Mouse (Mus musculus) E14TG2a.4 (cell line): Measurements from ENCODE around the gene Aig1.

Experiments used
- CTCF ChIP-seq: conservative IDR thresholded peaks from 2 replicates; pipeline ENCODE4 v1.5.1; 2014; ENCODE audit warnings: low read length
- NANOG ChIP-seq: IDR thresholded peaks from 2 replicates; pipeline ENCODE4 v1.6.1; 2014; ENCODE audit warnings: borderline replicate concordance, low read length, mixed read lengths

- TF ChIP-seq NANOG, result no peak
- no peak for TF ChIP-seq CTCF
These were observed 141.1 kb downstream of the Aig1 start for GRCm38 (mm10) chr10:13727676-13728075.
